Mouse (Mus musculus) urinary bladder, adult 18-20 months (tissue): ENCODE results near the gene Tbc1d16.
A peak's percentile ranks its signal among the peaks of the same experiment; 100 is the strongest.

Source experiments
- DNase-seq, 2 experiments: peaks; one replicate each; pipeline ENCODE4 v3.0.0; 2022; ENCODE audit warnings: low spot score in 2 of 2, mixed read lengths in 2 of 2

Tbc1d16 gene

DNA sequence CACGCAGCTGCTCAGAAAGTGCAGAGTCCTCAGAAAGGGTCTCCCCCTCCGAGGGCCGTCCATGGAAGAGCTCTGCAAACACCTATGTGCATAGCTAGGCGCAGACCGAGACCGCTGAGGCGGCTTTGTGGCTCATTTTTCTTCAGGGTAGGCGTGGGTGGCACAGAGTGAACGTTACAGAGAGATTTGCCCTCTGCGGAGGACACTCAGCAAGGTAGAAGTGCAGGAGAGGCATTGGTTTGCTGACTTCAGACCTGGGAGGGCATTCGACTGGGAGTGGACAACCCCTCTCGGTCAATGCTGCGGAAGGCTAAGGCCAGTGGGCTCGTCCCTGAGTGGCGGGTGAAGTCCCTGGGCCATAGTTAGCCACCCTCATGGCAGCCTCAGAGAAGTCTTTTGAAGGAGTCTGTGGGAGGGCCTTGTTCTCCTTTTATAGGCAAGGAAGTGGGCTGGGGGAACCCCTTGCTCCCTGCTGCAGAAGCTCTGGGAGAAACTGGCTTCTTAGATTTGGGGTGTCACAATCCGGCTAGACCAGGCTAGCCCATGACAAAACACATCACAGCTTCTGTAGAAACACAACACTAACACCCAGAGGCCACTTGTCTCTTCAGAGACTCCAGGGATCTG, 84.8 kb downstream of the Tbc1d16 start:
- no peak for DNase-seq

- DNase-seq = no peak
These were observed 85.7 kb downstream of the Tbc1d16 start for GRCm38 (mm10) chr11:119142615-119143014.

GRCm38 (mm10) chr11:119139026-119139425, 89.3 kb downstream of the Tbc1d16 start:
- no peak for DNase-seq

DNA sequence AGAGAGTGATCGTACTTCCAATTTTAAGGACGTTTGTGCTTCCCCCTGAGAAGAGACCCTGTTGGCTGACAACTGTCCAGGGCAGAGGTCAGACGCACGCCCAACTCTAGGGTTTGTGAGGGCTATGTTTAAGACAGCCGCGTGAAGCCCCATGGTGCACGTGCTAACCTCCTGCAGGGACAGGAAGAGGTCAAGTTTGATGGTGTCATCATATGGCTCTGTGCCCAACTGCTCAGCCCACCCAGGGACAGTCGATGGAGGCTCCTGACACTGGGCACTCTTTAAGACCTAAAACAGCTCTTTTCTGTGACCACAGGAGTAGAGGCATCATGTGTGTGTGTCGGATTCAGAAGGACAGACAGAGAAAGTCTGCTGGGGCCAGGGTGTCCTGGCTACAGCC, 90.1 kb downstream of the Tbc1d16 start:
- no peak for DNase-seq

- no peak for DNase-seq
These were observed 93.7 kb downstream of the Tbc1d16 start for GRCm38 (mm10) chr11:119134586-119134985.

- no peak for DNase-seq
These were observed 94.7 kb downstream of the Tbc1d16 start for GRCm38 (mm10) chr11:119133437-119134221.

- no peak for DNase-seq
These were observed 95.9 kb downstream of the Tbc1d16 start for GRCm38 (mm10) chr11:119132198-119133035.

- no peak for DNase-seq
These were observed 98.1 kb downstream of the Tbc1d16 start for GRCm38 (mm10) chr11:119130081-119130765.

DNA sequence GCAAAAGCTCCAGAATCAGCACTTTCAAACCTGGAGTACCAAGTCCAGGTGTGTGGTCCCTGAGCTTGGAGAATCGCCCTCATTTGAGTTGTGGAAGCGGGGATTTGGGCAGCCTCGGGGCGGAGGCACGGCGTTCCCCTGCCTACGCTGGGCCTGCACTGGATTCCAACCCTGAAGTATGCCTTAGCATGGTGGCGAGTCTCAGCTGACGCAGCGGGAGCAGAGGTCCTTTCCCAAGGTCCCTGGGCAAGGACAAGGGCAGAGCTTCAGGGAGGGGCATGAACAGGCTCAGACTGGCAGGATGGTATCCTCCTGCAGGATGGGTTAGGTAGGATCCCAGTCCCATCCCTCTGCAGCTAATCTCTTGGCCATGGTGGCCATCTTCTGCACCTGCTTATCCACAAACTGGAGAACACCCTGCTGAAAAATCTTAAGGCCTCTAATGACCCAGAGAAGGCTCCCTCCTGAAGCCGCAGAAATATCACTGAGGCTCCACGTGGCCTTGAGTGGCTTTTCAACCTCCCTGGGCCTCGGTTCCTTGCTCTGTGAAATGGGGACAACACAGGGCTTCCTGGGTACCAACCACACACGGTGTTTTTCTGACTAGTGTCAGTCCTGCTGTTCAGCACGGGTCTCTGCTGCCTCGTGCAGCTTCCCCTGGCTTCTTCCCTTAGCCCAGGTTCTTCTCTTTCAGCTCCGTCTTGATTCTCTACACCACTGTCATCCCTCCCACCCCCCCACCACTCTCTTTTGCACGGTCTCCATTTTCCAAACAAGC, 98.8 kb downstream of the Tbc1d16 start:
- no peak for DNase-seq

DNA sequence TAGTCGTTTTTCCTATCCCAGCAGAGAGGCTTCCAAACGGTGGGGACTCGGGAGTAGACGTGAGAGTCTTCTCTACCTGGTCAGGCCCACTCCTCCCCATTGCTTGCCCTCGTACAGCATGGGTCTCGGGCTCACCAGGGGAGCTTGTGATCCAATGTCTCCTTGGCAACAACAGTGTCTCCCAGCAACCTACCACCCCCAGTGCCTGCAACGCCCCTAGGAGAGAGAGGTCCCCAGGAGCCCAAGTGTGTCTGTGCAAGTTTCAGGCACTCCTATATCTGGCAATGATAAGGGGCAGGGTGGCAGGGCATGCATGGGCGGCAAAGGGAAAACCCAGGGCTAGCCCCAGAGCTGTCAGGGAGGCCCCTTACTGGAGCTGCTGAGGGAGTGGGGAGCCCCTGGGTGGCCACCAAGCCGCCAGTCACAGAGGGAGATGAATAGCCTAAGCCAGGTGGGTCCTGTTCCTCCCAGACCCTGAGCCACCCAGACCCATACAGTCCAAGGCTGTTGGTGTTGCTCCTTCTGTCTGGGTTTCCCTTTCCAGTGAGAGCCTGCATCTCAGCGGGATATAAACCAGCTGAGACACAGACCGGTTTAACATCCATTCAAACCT, 99.5 kb downstream of the Tbc1d16 start:
- no peak for DNase-seq

- peak; percentile 85 to 86 for DNase-seq
These were observed 100.4 kb downstream of the Tbc1d16 start for GRCm38 (mm10) chr11:119127686-119128473.

DNA sequence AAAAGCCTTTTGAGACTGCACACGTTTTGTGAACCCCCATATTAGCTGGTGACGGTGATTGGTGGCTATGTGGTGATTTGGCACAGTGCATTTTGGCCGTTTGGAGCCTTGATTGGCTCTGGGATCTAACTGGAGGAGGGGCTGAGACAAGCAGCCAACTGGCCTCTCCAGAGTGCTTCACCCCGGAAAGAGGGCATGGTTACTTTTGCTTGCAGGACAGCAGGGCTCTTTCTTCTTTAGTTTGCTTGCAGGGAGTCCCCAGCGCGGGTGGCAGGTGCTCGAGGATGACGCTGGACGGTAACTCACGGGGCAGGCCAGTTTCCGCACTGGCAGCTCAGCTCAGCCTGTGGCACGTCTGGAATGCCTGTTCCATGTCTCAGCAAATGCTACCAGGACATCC, 101.2 kb downstream of the Tbc1d16 start:
- DNase-seq = no peak

GRCm38 (mm10) chr11:119125929-119126861, 102.1 kb downstream of the Tbc1d16 start:
- peak; percentile 87 to 96 for DNase-seq

- no peak for DNase-seq
These were observed 103.8 kb downstream of the Tbc1d16 start for GRCm38 (mm10) chr11:119124536-119124935.

- DNase-seq = no peak
These were observed 104.6 kb downstream of the Tbc1d16 start for GRCm38 (mm10) chr11:119123522-119124319.

DNA sequence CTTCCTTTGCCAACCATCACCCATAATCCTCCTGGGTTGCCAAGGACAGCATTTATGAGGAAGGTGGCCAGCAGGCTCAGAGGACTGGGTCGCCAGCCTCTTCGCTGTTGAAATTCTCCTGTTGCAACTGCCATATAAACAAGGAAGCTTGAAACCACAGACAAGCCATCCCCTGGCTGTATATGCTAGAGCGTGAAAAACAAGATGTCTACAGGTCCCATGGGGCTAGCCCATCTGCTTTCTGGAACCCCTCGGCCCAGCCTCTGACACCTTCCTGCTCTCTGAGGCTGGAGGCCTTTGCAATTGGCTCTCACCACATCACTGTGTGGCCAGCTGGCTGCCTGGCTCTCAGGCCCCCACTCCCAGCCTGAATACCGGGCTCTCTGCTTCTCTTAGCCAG, 105.9 kb downstream of the Tbc1d16 start:
- DNase-seq = no peak

DNA sequence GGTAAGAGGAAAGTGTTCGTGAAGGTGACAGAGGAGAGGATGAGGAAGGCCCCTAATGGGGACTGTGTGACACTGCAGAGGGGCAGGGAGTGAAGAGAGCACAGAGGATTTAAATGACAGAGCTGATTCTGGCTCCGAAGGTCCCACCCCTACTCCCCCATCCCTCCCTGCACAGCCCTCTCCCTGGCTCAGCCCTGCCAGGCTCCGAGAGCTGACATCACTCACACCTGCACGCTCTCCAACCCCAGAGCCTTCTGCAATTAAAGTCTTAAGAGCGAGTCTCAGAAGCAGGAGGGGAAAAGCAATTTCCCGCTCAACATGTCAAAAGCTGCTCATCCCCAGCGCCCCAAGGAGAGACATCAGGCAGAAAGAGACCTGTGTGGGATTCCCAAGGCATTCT, 109.4 kb downstream of the Tbc1d16 start:
- DNase-seq = no peak

DNA sequence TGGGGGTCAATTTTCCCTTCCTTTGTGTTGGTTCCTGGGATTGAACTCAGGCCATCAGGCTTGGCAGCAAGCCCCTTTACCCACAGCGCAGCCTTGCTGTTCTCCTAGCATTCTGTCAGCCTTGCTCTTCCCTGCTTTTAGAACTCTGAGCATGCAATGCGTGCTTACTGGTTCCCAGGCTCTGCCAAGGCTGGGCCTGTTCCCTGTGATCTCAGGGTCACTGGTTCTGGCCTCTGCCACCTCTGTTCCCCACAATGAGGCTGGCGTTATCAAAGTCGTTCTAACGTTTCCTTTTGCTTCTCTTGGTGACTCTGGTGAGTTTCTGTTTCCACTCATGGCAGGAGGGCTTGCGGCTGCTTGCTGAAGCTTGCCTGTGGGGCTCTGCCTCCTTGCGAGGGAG, 110.4 kb downstream of the Tbc1d16 start:
- no peak for DNase-seq
